Mouse (Mus musculus): Measurements from ENCODE around the gene Tcf7l2. TPM values are rescaled to one million over a fixed set of nuclear protein-coding genes. Genes with fewer than 3 reads are reported as not detected.

Gene Tcf7l2
- total RNA-seq, 4 experiments from 2014 or later, result 10.0 to 14.7 (median 12.3) TPM

- DNase-seq (ENCODE audit: low spot score), result no peak
Measured at GRCm38 (mm10) chr19:55827613-55828259, 86.1 kb downstream of the Tcf7l2 start.

- no peak for DNase-seq (ENCODE audit: low spot score)
Measured at GRCm38 (mm10) chr19:55830976-55831559, 89.4 kb downstream of the Tcf7l2 start.

GRCm38 (mm10) chr19:55832122-55832521 lies 90.5 kb downstream of the Tcf7l2 start:
- DNase-seq (ENCODE audit: low spot score), result no peak

GRCm38 (mm10) chr19:55833807-55834385 lies 92.3 kb downstream of the Tcf7l2 start:
- DNase-seq (ENCODE audit: low spot score), result no peak

GRCm38 (mm10) chr19:55836930-55837687 lies 95.5 kb downstream of the Tcf7l2 start:
- DNase-seq (ENCODE audit: low spot score), result no peak

- no peak for DNase-seq (ENCODE audit: low spot score)
Measured at GRCm38 (mm10) chr19:55837924-55838323, 96.3 kb downstream of the Tcf7l2 start.

GRCm38 (mm10) chr19:55838389-55839035 lies 96.9 kb downstream of the Tcf7l2 start:
- DNase-seq (ENCODE audit: low spot score), result no peak

GRCm38 (mm10) chr19:55839036-55839555 lies 97.5 kb downstream of the Tcf7l2 start:
- peak; percentile 62 for DNase-seq (ENCODE audit: low spot score)

- no peak for DNase-seq (ENCODE audit: low spot score)
Measured at GRCm38 (mm10) chr19:55840499-55841121, 99.0 kb downstream of the Tcf7l2 start.

- no peak for DNase-seq (ENCODE audit: low spot score)
Measured at GRCm38 (mm10) chr19:55842046-55842445, 100.4 kb downstream of the Tcf7l2 start.

- DNase-seq (ENCODE audit: low spot score), result no peak
Measured at GRCm38 (mm10) chr19:55843111-55843887, 101.7 kb downstream of the Tcf7l2 start.

- no peak for DNase-seq (ENCODE audit: low spot score)
Measured at GRCm38 (mm10) chr19:55845702-55846101, 104.1 kb downstream of the Tcf7l2 start.

- no peak for DNase-seq (ENCODE audit: low spot score)
Measured at GRCm38 (mm10) chr19:55846256-55846655, 104.6 kb downstream of the Tcf7l2 start.

GRCm38 (mm10) chr19:55847043-55847442 lies 105.4 kb downstream of the Tcf7l2 start:
- no peak for DNase-seq (ENCODE audit: low spot score)

- DNase-seq (ENCODE audit: low spot score), result no peak
Measured at GRCm38 (mm10) chr19:55850402-55851078, 108.9 kb downstream of the Tcf7l2 start.

GRCm38 (mm10) chr19:55851498-55852324 lies 110.1 kb downstream of the Tcf7l2 start:
- peak; percentile 24 for DNase-seq (ENCODE audit: low spot score)

GRCm38 (mm10) chr19:55854389-55854788 lies 112.8 kb downstream of the Tcf7l2 start:
- DNase-seq (ENCODE audit: low spot score), result no peak

GRCm38 (mm10) chr19:55855571-55855970 lies 114.0 kb downstream of the Tcf7l2 start:
- DNase-seq (ENCODE audit: low spot score), result no peak

- DNase-seq (ENCODE audit: low spot score), result no peak
Measured at GRCm38 (mm10) chr19:55857328-55857727, 115.7 kb downstream of the Tcf7l2 start.
